18 mouse cellular contexts compared by ENCODE assay signal in genomic region chr9:107572327-107572662, GRCm38 (mm10). TPM values are rescaled to one million over a fixed set of nuclear protein-coding genes. Genes with fewer than 3 reads are reported as not detected.
A peak's percentile ranks its signal among the peaks of the same experiment; 100 is the strongest.
DNase-seq lines count a peak whose midpoint lies in the region; ATAC-seq and TF ChIP-seq lines count a peak whose summit lies in the region.
"Had no signal": no experiment of that assay in that cellular context is flagged by ENCODE, and none has a peak within 500 bp of the region (broad histone marks: within the 10 kb centered on the region; RNA-seq: fewer than 3 reads in every experiment).

No protein-coding gene starts in this region.

- no peak overlapping the region for H3K4me2 ChIP-seq in forebrain, embryonic 13.5 days
- no peak overlapping the region for H3K4me2 ChIP-seq in forebrain, embryonic 11.5 days (ENCODE audit: low read depth, low read length, severe bottlenecking)
- H3K4me2 ChIP-seq in hindbrain, embryonic 13.5 days: peak overlapping the region; percentile 3; the same call in 1 of the 2 replicates
- no peak overlapping the region for H3K4me2 ChIP-seq in hindbrain, embryonic 12.5 days (replicated peaks)
- no peak overlapping the region for H3K4me2 ChIP-seq in neural tube, embryonic 13.5 days

- H3K4me1 ChIP-seq in forebrain, embryonic 13.5 days: peaks cover 55% of the 10 kb centered on the region
- H3K4me1 ChIP-seq in forebrain, embryonic 11.5 days (replicated peaks; ENCODE audit: control insufficient read depth, insufficient read depth, low read length): peaks cover 25% of the 10 kb centered on the region
- peaks cover 54% of the 10 kb centered on the region for H3K4me1 ChIP-seq in hindbrain, embryonic 13.5 days (replicated peaks)
- H3K4me1 ChIP-seq in hindbrain, embryonic 12.5 days: peaks cover 49% of the 10 kb centered on the region
- H3K4me1 ChIP-seq in neural tube, embryonic 13.5 days (replicated peaks): peaks cover 60% of the 10 kb centered on the region
- H3K4me1 ChIP-seq in small intestine, adult 2 months (ENCODE audit: control insufficient read depth, insufficient read depth, insufficient read length, low read length): peaks cover 39% of the 10 kb centered on the region

- no peak for ATAC-seq in forebrain, embryonic 13.5 days
- ATAC-seq in forebrain, embryonic 11.5 days (replicated peaks; ENCODE audit: low FRiP score): no peak
- ATAC-seq in hindbrain, embryonic 13.5 days (ENCODE audit: low FRiP score): no peak
- no peak for ATAC-seq in hindbrain, embryonic 12.5 days (ENCODE audit: low FRiP score)
- no peak for ATAC-seq in neural tube, embryonic 13.5 days (ENCODE audit: low read depth)
- ATAC-seq: activated CD4-positive, CD25-positive, alpha-beta regulatory T cell, adult 4 months; CD4-positive, CD25-positive, alpha-beta regulatory T cell, adult 4 months; forebrain, embryonic 16.5 days; hindbrain, embryonic 16.5 days had no signal

- H3K27me3 ChIP-seq in forebrain, embryonic 13.5 days: no peaks in the 10 kb centered on the region
- H3K27me3 ChIP-seq in forebrain, embryonic 11.5 days (ENCODE audit: control insufficient read depth, insufficient read depth, low read length): no peaks in the 10 kb centered on the region
- no peaks in the 10 kb centered on the region for H3K27me3 ChIP-seq in hindbrain, embryonic 13.5 days
- no peaks in the 10 kb centered on the region for H3K27me3 ChIP-seq in hindbrain, embryonic 12.5 days
- no peaks in the 10 kb centered on the region for H3K27me3 ChIP-seq in neural tube, embryonic 13.5 days
- H3K27me3 ChIP-seq in small intestine, adult 2 months (ENCODE audit: control insufficient read depth, insufficient read depth, low read length): no peaks in the 10 kb centered on the region

- TF ChIP-seq CTCF in small intestine, adult 2 months (IDR thresholded peaks at IDR 0.05; ENCODE audit: extremely low read depth, insufficient read length, insufficient replicate concordance, low read depth, low read length): no peak

- H3K4me3 ChIP-seq in forebrain, embryonic 13.5 days: no peak overlapping the region
- no peak overlapping the region for H3K4me3 ChIP-seq in forebrain, embryonic 11.5 days (ENCODE audit: low read depth, low read length)
- H3K4me3 ChIP-seq in hindbrain, embryonic 13.5 days: no peak overlapping the region
- no peak overlapping the region for H3K4me3 ChIP-seq in hindbrain, embryonic 12.5 days
- no peak overlapping the region; the same call in 1 of the 2 replicates for H3K4me3 ChIP-seq in neural tube, embryonic 13.5 days
- peak overlapping the region; percentile 20; the same call in 1 of the 2 replicates for H3K4me3 ChIP-seq in small intestine, adult 2 months (ENCODE audit: low read depth, low read length)

- DNase-seq in forebrain, embryonic 11.5 days (ENCODE audit: low spot score): no peak
- DNase-seq in neural tube, embryonic 10.5 days (ENCODE audit: extremely low spot score, low spot score): no peak
- no peak for DNase-seq in frontal cortex, postnatal 10 days (ENCODE audit: low spot score in 2 of 2)
- DNase-seq: adrenal gland, postnatal 14 days; cerebellum, adult 11 months; cerebellum, postnatal 10 days; lung, postnatal 14 days; right cerebral cortex, adult 18-20 months had no signal

- 94% methylated on average over 2 of the region's 2 CpGs for WGBS in forebrain, embryonic 13.5 days
- 92% methylated on average over 2 of the region's 2 CpGs for WGBS in forebrain, embryonic 11.5 days
- 100% methylated on average over 2 of the region's 2 CpGs for WGBS in hindbrain, embryonic 13.5 days
- 97% methylated on average over 2 of the region's 2 CpGs for WGBS in hindbrain, embryonic 12.5 days
- 98% methylated on average over 2 of the region's 2 CpGs for WGBS in neural tube, embryonic 13.5 days
- 97% methylated on average over 2 of the region's 2 CpGs for WGBS in small intestine, adult 2 months

- H3K9me3 ChIP-seq in forebrain, embryonic 13.5 days (replicated peaks): no peaks in the 10 kb centered on the region
- H3K9me3 ChIP-seq in forebrain, embryonic 11.5 days (ENCODE audit: control insufficient read depth, low read length): no peaks in the 10 kb centered on the region; the same call in 1 of the 2 replicates
- no peaks in the 10 kb centered on the region for H3K9me3 ChIP-seq in hindbrain, embryonic 13.5 days
- no peaks in the 10 kb centered on the region for H3K9me3 ChIP-seq in hindbrain, embryonic 12.5 days (replicated peaks)
- no peaks in the 10 kb centered on the region for H3K9me3 ChIP-seq in neural tube, embryonic 13.5 days

- no peak for TF ChIP-seq POLR2A in small intestine, adult 2 months (IDR thresholded peaks at IDR 0.05; ENCODE audit: low read depth, low read length)

- no peak overlapping the region for H3K27ac ChIP-seq in forebrain, embryonic 13.5 days
- no peak overlapping the region for H3K27ac ChIP-seq in forebrain, embryonic 11.5 days (ENCODE audit: low read depth, low read length)
- 0 out of 2 replicates have a peak overlapping the region, but pooled peaks have one; percentile 4 for H3K27ac ChIP-seq in hindbrain, embryonic 13.5 days
- H3K27ac ChIP-seq in hindbrain, embryonic 12.5 days: no peak overlapping the region
- H3K27ac ChIP-seq in neural tube, embryonic 13.5 days (replicated peaks): no peak overlapping the region
- peak overlapping the region; percentile 99 for H3K27ac ChIP-seq in small intestine, adult 2 months (ENCODE audit: insufficient read depth, low read depth, low read length)
- H3K27ac ChIP-seq: kidney, postnatal 0 days had no signal

- 0 out of 2 replicates have a peak overlapping the region, but pooled peaks have one; percentile 23 for H3K9ac ChIP-seq in forebrain, embryonic 13.5 days
- no peak overlapping the region for H3K9ac ChIP-seq in forebrain, embryonic 11.5 days (ENCODE audit: low read length)
- peak overlapping the region; percentile 10; the same call in 1 of the 2 replicates for H3K9ac ChIP-seq in hindbrain, embryonic 13.5 days
- H3K9ac ChIP-seq in hindbrain, embryonic 12.5 days: no peak overlapping the region
- H3K9ac ChIP-seq in neural tube, embryonic 13.5 days: 0 out of 2 replicates have a peak overlapping the region, but pooled peaks have one; percentile 17

- peaks cover 48% of the 10 kb centered on the region for H3K36me3 ChIP-seq in forebrain, embryonic 13.5 days (ENCODE audit: poor library complexity, severe bottlenecking)
- H3K36me3 ChIP-seq in forebrain, embryonic 11.5 days (ENCODE audit: control insufficient read depth, insufficient read depth, low read length): peaks cover 25% of the 10 kb centered on the region
- H3K36me3 ChIP-seq in hindbrain, embryonic 13.5 days: peaks cover 45% of the 10 kb centered on the region
- H3K36me3 ChIP-seq in hindbrain, embryonic 12.5 days: peaks cover 42% of the 10 kb centered on the region
- H3K36me3 ChIP-seq in neural tube, embryonic 13.5 days: peaks cover 45% of the 10 kb centered on the region
- H3K36me3 ChIP-seq in small intestine, adult 2 months (ENCODE audit: control insufficient read depth, insufficient read depth, low read length): peaks cover 13% of the 10 kb centered on the region

RNA-seq across cellular contexts. Expression of gene Hyal1, which starts 4.4 kb away (rescaled TPM):
- 8.4 and 8.5 TPM in 2 replicates for polyA plus RNA-seq in forebrain, embryonic 13.5 days (2015; fragmentation: Nextera tagmentation; extraction: Ambion mirVana)
- polyA plus RNA-seq in forebrain, embryonic 11.5 days (2014; fragmentation: Nextera tagmentation; extraction: Ambion mirVana): 6.0 and 6.2 TPM in 2 replicates
- polyA plus RNA-seq in hindbrain, embryonic 13.5 days (2015; fragmentation: Nextera tagmentation; extraction: Ambion mirVana): 7.4 and 8.4 TPM in 2 replicates
- polyA plus RNA-seq in hindbrain, embryonic 12.5 days (2016; fragmentation: Nextera tagmentation; extraction: Ambion mirVana): 8.1 and 9.6 TPM in 2 replicates
- polyA plus RNA-seq in neural tube, embryonic 13.5 days (2015; fragmentation: Nextera tagmentation; extraction: Ambion mirVana): 8.2 and 8.5 TPM in 2 replicates
- polyA plus RNA-seq in small intestine, adult 2 months (2012; rRNA removed): 2.3 and 2.6 TPM in 2 replicates

RNA-seq across cellular contexts. Expression of gene Hyal2, which starts 4.5 kb away (rescaled TPM):
- polyA plus RNA-seq in forebrain, embryonic 13.5 days (2015; fragmentation: Nextera tagmentation; extraction: Ambion mirVana): 85.4 and 99.5 TPM in 2 replicates
- polyA plus RNA-seq in forebrain, embryonic 11.5 days (2014; fragmentation: Nextera tagmentation; extraction: Ambion mirVana): 129 and 139 TPM in 2 replicates
- polyA plus RNA-seq in hindbrain, embryonic 13.5 days (2015; fragmentation: Nextera tagmentation; extraction: Ambion mirVana): 80.4 and 87.1 TPM in 2 replicates
- polyA plus RNA-seq in hindbrain, embryonic 12.5 days (2016; fragmentation: Nextera tagmentation; extraction: Ambion mirVana): 105 and 109 TPM in 2 replicates
- 76.8 and 77.5 TPM in 2 replicates for polyA plus RNA-seq in neural tube, embryonic 13.5 days (2015; fragmentation: Nextera tagmentation; extraction: Ambion mirVana)
- 119 and 213 TPM in 2 replicates for polyA plus RNA-seq in small intestine, adult 2 months (2012; rRNA removed)

RNA-seq across cellular contexts. Expression of gene Naa80, which starts 6.4 kb away (rescaled TPM):
- polyA plus RNA-seq in forebrain, embryonic 13.5 days (2015; fragmentation: Nextera tagmentation; extraction: Ambion mirVana): 14.5 and 17.9 TPM in 2 replicates
- polyA plus RNA-seq in forebrain, embryonic 11.5 days (2014; fragmentation: Nextera tagmentation; extraction: Ambion mirVana): 11.3 and 15.2 TPM in 2 replicates
- 14.1 and 16.5 TPM in 2 replicates for polyA plus RNA-seq in hindbrain, embryonic 13.5 days (2015; fragmentation: Nextera tagmentation; extraction: Ambion mirVana)
- polyA plus RNA-seq in hindbrain, embryonic 12.5 days (2016; fragmentation: Nextera tagmentation; extraction: Ambion mirVana): 13.5 and 15.0 TPM in 2 replicates
- polyA plus RNA-seq in neural tube, embryonic 13.5 days (2015; fragmentation: Nextera tagmentation; extraction: Ambion mirVana): 15.9 and 19.0 TPM in 2 replicates
- 26.3 and 46.3 TPM in 2 replicates for polyA plus RNA-seq in small intestine, adult 2 months (2012; rRNA removed)

RNA-seq across cellular contexts. Expression of gene Hyal3, which starts 8.3 kb away (rescaled TPM):
- 1.1 and 1.5 TPM in 2 replicates for polyA plus RNA-seq in forebrain, embryonic 13.5 days (2015; fragmentation: Nextera tagmentation; extraction: Ambion mirVana)
- 0.39 TPM in 1 of 2 replicates, not detected in the other for polyA plus RNA-seq in forebrain, embryonic 11.5 days (2014; fragmentation: Nextera tagmentation; extraction: Ambion mirVana)
- polyA plus RNA-seq in hindbrain, embryonic 13.5 days (2015; fragmentation: Nextera tagmentation; extraction: Ambion mirVana): 1.3 and 1.6 TPM in 2 replicates
- 1.2 and 1.4 TPM in 2 replicates for polyA plus RNA-seq in hindbrain, embryonic 12.5 days (2016; fragmentation: Nextera tagmentation; extraction: Ambion mirVana)
- 1.9 and 2.0 TPM in 2 replicates for polyA plus RNA-seq in neural tube, embryonic 13.5 days (2015; fragmentation: Nextera tagmentation; extraction: Ambion mirVana)
- polyA plus RNA-seq in small intestine, adult 2 months (2012; rRNA removed): 0.52 and 0.89 TPM in 2 replicates

RNA-seq across cellular contexts. Expression of gene Tusc2, which starts 9.2 kb away (rescaled TPM):
- polyA plus RNA-seq in forebrain, embryonic 13.5 days (2015; fragmentation: Nextera tagmentation; extraction: Ambion mirVana): 80.7 and 84.8 TPM in 2 replicates
- 81.9 and 93.0 TPM in 2 replicates for polyA plus RNA-seq in forebrain, embryonic 11.5 days (2014; fragmentation: Nextera tagmentation; extraction: Ambion mirVana)
- polyA plus RNA-seq in hindbrain, embryonic 13.5 days (2015; fragmentation: Nextera tagmentation; extraction: Ambion mirVana): 105 and 108 TPM in 2 replicates
- polyA plus RNA-seq in hindbrain, embryonic 12.5 days (2016; fragmentation: Nextera tagmentation; extraction: Ambion mirVana): 84.8 and 87.0 TPM in 2 replicates
- 95.3 and 114 TPM in 2 replicates for polyA plus RNA-seq in neural tube, embryonic 13.5 days (2015; fragmentation: Nextera tagmentation; extraction: Ambion mirVana)
- 38.8 and 49.7 TPM in 2 replicates for polyA plus RNA-seq in small intestine, adult 2 months (2012; rRNA removed)

Comparison
In these comparisons a context has a peak if more than half of its experiments do, and no peak if none do; other contexts are left out.
1. H3K27ac ChIP-seq: peak in hindbrain, embryonic 13.5 days (single experiment) and small intestine, adult 2 months (single experiment); none in forebrain, embryonic 13.5 days (single experiment), forebrain, embryonic 11.5 days (single experiment), hindbrain, embryonic 12.5 days (single experiment) and neural tube, embryonic 13.5 days (single experiment).
2. H3K9ac ChIP-seq: peak in forebrain, embryonic 13.5 days (single experiment), hindbrain, embryonic 13.5 days (single experiment) and neural tube, embryonic 13.5 days (single experiment); none in forebrain, embryonic 11.5 days (single experiment) and hindbrain, embryonic 12.5 days (single experiment).